Mouse (Mus musculus): ENCODE data around the gene D930007J09Rik. TPM values are rescaled to one million over a fixed set of nuclear protein-coding genes. Genes with fewer than 3 reads are reported as not detected.

D930007J09Rik gene
- polyA plus RNA-seq, 1 experiment from 2014 or later: not detected

DNA sequence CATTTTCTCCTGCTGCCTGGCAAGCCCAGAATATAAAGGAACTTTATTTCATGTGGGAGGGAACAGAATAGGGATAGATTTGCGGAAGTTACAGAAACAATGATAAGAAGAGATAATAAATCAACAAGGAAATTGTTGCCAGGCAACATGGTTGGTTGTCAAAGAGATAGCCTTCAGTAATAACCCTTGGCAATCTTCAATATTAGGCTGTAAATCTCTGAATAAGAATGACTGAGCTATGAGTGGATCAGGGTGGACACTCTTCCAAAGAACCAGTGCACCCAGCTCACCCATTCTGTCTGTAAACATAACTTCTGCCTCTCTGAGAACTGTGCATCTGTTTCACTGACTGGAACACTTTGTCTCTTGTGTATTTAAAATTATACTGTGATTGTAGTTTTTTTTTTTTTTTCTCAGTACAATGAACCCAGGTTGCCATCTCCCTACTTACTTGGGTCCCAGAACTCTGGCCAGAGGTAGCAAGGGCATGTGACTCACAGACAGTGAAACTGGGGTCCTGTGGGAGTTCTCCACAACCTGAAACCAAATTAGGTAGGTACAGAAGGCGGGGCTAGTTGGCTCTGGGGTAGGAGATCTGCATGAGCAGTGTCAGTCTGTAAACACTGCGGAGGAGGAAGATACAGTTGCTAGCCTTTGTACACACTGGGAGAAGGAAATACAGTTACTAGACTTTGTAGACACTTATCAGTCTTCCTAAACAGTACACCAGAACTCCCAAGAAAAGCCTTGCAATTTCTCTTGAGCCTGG is 29.0 kb upstream of the D930007J09Rik start:
- Histone ChIP-seq H3K36me3 (ENCODE audit: poor library complexity, severe bottlenecking) (no peaks in the 10 kb centered on the region), H3K4me3 (no peak overlapping the region), H3K9ac (no peak overlapping the region), H3K4me1 (no peaks in the 10 kb centered on the region), H3K27ac (no peak overlapping the region), H3K27me3 (no peaks in the 10 kb centered on the region), H3K4me2 (no peak overlapping the region), H3K9me3 (replicated peaks) (no peaks in the 10 kb centered on the region)
- 88% methylated on average over 3 of the region's 3 CpGs for WGBS
- no peak for ATAC-seq

- WGBS: 94% methylated on average over 4 of the region's 4 CpGs
- H3K4me1 ChIP-seq: no peaks in the 10 kb centered on the region
- no peak overlapping the region for H3K27ac ChIP-seq
- no peak overlapping the region for H3K4me3 ChIP-seq
- no peaks in the 10 kb centered on the region for H3K9me3 ChIP-seq (replicated peaks)
- H3K4me2 ChIP-seq: no peak overlapping the region
- ATAC-seq: no peak
- H3K27me3 ChIP-seq: no peaks in the 10 kb centered on the region
- H3K36me3 ChIP-seq (ENCODE audit: poor library complexity, severe bottlenecking): no peaks in the 10 kb centered on the region
- H3K9ac ChIP-seq: no peak overlapping the region
These were observed 26.2 kb upstream of the D930007J09Rik start for GRCm38 (mm10) chr13:32828886-32829285.

DNA sequence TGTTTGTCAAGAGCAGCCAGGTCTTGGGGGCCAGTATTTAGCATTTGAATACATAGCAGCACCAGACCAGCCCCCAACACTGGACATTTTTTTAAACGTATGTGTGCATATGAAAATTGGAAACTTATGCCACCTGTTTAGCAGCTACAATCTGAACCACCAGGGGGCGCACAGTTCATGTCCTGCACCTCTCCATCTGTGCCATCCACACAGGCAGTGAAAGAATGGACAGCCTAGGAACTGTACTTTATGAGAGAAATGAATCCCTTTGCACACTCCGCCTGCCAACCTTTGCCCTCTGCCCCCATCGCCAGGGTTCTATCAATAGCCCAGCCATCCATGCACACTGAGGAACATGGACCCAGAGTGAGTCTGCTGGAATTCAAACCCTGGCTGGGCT is 25.3 kb upstream of the D930007J09Rik start:
- H3K4me2 ChIP-seq: no peak overlapping the region
- no peaks in the 10 kb centered on the region for H3K9me3 ChIP-seq (replicated peaks)
- no peak overlapping the region for H3K4me3 ChIP-seq
- H3K4me1 ChIP-seq: no peaks in the 10 kb centered on the region
- 0 out of 2 replicates have a peak, but pooled peaks have one; percentile 57 for ATAC-seq
- 52% methylated on average over 4 of the region's 4 CpGs for WGBS
- peaks cover 3% of the 10 kb centered on the region; the same call in 1 of the 2 replicates for H3K36me3 ChIP-seq (ENCODE audit: poor library complexity, severe bottlenecking)
- H3K27me3 ChIP-seq: no peaks in the 10 kb centered on the region
- H3K27ac ChIP-seq: no peak overlapping the region
- no peak overlapping the region for H3K9ac ChIP-seq

DNA sequence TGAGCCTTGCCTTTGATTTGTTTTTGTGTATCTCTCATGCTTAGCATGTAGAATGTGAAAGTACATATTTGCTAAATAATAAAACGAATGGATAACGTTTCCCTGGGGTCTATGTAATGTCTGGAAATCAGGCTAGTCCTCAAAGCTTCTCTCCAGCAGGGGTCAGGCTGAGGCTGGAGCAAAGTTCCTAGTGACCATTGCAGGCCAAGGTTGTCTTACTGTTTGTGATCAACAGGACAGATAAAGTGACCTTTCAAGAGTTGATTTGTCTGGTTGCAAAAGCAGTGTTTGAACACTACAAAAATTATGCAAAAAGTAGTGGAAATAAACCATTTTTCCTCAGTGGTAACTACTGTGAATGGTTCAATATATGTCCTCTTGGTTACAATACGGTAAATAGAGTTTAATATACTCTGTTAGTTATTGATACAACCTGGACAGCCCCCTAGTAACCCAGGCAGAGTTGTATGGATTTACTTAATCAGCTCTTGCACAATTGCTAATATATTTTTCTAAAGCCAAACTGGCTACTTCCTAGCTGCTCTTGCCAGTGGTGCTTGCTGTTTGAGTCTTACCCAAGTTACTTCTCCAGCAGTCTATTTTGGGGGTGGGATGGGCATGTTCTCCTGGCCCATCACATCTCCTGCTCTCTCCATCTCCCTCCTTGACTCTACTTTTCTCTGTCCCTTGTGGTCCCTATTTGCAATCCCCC is 24.6 kb upstream of the D930007J09Rik start:
- Histone ChIP-seq H3K27me3 (no peaks in the 10 kb centered on the region), H3K4me3 (no peak overlapping the region), H3K36me3 (ENCODE audit: poor library complexity, severe bottlenecking) (peaks cover 8% of the 10 kb centered on the region; the same call in 1 of the 2 replicates), H3K27ac (no peak overlapping the region), H3K4me2 (no peak overlapping the region), H3K9ac (no peak overlapping the region), H3K4me1 (no peaks in the 10 kb centered on the region), H3K9me3 (replicated peaks) (no peaks in the 10 kb centered on the region)
- 83% methylated on average over 3 of the region's 3 CpGs for WGBS
- ATAC-seq: no peak

DNA sequence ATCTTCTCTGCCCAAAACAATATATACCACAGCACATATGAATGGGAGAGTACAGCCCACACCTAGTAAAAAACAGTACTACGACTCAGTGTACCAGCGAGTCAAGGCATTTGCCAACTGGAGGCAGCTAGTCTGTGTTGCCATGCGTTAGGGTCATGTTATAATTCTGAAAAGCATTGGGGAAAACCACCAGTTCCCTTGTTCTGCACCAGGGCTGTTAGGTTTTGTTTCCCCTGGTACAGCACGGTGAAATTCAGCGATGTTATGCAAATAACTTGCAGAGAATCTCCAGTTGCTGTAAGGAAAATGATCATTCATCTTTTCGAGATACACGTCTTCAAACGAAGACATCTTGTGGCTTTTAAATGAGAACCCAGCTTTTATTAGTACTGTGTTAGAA is 22.9 kb upstream of the D930007J09Rik start:
- no peaks in the 10 kb centered on the region for H3K9me3 ChIP-seq (replicated peaks)
- H3K4me2 ChIP-seq: no peak overlapping the region
- H3K4me1 ChIP-seq: no peaks in the 10 kb centered on the region
- no peak overlapping the region for H3K27ac ChIP-seq
- no peak for ATAC-seq
- H3K27me3 ChIP-seq: no peaks in the 10 kb centered on the region
- WGBS: 91% methylated on average over 8 of the region's 8 CpGs
- H3K36me3 ChIP-seq (ENCODE audit: poor library complexity, severe bottlenecking): peaks cover 24% of the 10 kb centered on the region
- H3K4me3 ChIP-seq: no peak overlapping the region
- H3K9ac ChIP-seq: no peak overlapping the region

DNA sequence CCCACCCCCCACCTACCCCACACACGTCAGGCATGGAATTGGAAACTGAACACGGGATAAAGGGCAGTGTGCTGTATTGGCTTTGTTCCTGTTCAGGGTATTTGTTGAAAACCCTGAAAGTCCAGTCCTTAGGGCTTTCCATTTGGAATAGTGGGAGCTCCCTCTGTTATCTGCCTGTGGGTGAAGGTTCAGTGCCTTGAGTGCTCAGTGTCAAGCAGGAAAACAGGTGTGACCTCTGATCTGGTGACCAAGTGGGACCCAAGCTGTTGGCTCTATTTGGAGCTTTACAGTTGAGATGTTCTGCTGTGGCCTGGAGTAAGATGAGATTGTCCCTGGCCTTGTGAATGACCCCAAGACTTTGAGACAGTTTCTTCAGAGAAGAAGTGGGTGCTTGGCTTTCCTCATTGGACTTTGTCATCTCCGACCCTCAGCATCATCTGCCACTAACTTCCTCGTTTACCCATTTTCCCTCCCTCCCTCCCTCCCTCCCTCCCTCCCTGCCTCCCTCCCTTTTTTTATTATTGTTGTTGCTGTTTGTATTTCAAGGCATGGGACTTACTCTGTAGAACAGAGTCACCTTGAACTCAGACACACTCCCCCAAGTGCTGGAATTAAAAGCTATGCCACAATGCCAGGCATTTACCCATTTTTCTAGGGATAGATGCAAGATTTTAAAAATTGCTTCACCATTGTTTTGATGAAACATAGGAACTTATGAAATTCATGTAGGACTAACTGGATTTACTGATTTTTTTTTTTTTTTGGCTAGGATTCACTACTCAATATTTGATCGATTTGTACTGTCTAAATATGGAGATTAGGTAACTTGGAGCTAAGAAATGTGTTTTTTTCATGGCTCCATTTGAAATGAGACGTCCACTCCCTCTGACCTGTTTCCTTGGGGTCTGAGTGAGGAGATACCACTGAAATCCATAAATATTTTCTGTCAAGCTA is 22.0 kb upstream of the D930007J09Rik start:
- H3K9ac ChIP-seq: no peak overlapping the region
- no peaks in the 10 kb centered on the region for H3K4me1 ChIP-seq
- H3K27me3 ChIP-seq: no peaks in the 10 kb centered on the region
- ATAC-seq: no peak
- no peak overlapping the region for H3K4me3 ChIP-seq
- peaks cover 33% of the 10 kb centered on the region for H3K36me3 ChIP-seq (ENCODE audit: poor library complexity, severe bottlenecking)
- no peak overlapping the region for H3K4me2 ChIP-seq
- no peaks in the 10 kb centered on the region for H3K9me3 ChIP-seq (replicated peaks)
- no peak overlapping the region for H3K27ac ChIP-seq
- WGBS: 74% methylated on average over 6 of the region's 6 CpGs

DNA sequence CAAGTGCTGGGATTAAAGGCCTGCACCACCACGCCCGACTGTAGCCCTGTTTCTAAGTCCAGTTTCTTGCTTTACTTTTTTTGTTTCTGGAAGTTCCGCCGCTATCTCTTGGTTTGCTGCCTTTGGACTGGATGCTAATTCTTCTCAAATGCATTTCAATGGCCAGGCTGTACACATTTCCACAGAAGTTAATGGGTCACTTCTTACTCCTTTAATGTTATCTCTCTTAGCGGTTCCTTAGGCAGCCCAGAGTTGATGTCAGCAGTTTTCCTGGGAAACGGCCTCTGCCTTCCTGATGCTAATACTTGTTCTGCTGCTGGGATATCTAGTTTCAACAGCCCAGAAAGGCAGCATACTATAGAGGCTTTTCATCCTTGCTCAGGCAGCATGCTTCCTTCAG is 20.5 kb upstream of the D930007J09Rik start:
- H3K4me3 ChIP-seq: no peak overlapping the region
- no peak overlapping the region for H3K9ac ChIP-seq
- H3K4me1 ChIP-seq: no peaks in the 10 kb centered on the region
- no peak overlapping the region for H3K27ac ChIP-seq
- H3K9me3 ChIP-seq (replicated peaks): no peaks in the 10 kb centered on the region
- 88% methylated on average over 6 of the region's 6 CpGs for WGBS
- no peak for ATAC-seq
- no peak overlapping the region for H3K4me2 ChIP-seq
- peaks cover 48% of the 10 kb centered on the region for H3K36me3 ChIP-seq (ENCODE audit: poor library complexity, severe bottlenecking)
- H3K27me3 ChIP-seq: no peaks in the 10 kb centered on the region

GRCm38 (mm10) chr13:32821671-32822070 is 19.0 kb upstream of the D930007J09Rik start:
- ATAC-seq: no peak
- Histone ChIP-seq H3K9me3 (replicated peaks) (no peaks in the 10 kb centered on the region), H3K27ac (no peak overlapping the region), H3K4me2 (no peak overlapping the region), H3K27me3 (no peaks in the 10 kb centered on the region), H3K36me3 (ENCODE audit: poor library complexity, severe bottlenecking) (peaks cover 59% of the 10 kb centered on the region), H3K9ac (no peak overlapping the region), H3K4me3 (no peak overlapping the region), H3K4me1 (no peaks in the 10 kb centered on the region)
- 96% methylated on average over 4 of the region's 4 CpGs for WGBS

DNA sequence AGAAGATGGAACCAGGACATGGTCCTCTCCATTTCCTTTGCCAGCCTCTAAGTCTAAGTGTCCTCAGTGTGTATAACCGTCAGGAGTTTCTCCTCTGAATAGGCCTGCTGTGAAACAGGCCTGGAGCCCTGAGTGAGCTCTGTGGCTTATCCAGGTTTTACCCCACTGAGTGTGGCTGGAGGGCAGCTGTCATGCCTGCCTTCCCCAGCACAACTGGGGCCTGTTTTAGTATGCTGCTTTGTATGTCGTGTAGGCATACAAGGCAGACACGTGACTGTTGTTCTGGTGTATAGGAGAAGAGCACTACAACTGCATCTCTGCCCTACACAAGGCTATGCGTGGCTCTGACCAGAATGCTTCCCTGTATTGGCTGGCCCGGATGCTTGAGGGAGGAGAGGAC is 17.3 kb upstream of the D930007J09Rik start:
- Histone ChIP-seq H3K9me3 (replicated peaks) (no peaks in the 10 kb centered on the region), H3K9ac (no peak overlapping the region), H3K4me3 (no peak overlapping the region), H3K27ac (no peak overlapping the region), H3K4me2 (no peak overlapping the region), H3K4me1 (no peaks in the 10 kb centered on the region), H3K27me3 (no peaks in the 10 kb centered on the region), H3K36me3 (ENCODE audit: poor library complexity, severe bottlenecking) (peaks cover 65% of the 10 kb centered on the region)
- 87% methylated on average over 5 of the region's 5 CpGs for WGBS
- no peak for ATAC-seq

DNA sequence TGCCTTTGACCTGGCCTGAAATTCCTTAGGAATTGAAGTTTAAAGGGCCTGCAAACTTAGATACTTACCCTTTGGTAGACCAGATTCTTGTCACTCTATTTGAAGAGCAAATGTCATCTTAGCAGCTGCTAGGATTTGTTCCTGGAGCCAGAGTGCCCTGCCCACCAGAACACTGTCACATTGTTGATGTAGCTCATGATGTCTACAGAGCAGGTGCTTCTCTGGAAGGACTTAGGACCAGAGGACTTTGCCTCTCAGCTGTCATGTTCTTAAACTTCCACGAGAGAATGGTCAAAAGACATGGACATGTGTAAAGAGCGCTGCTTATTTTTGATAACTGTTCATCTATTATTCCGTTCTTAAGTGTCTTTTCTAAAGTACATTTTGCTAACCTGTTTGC is 16.6 kb upstream of the D930007J09Rik start:
- no peak overlapping the region for H3K4me2 ChIP-seq
- H3K4me1 ChIP-seq: no peaks in the 10 kb centered on the region
- H3K27ac ChIP-seq: no peak overlapping the region
- H3K9me3 ChIP-seq (replicated peaks): no peaks in the 10 kb centered on the region
- H3K36me3 ChIP-seq (ENCODE audit: poor library complexity, severe bottlenecking): peaks cover 70% of the 10 kb centered on the region
- no peak overlapping the region for H3K9ac ChIP-seq
- no peak overlapping the region for H3K4me3 ChIP-seq
- no peak for ATAC-seq
- WGBS: 89% methylated on average over 3 of the region's 3 CpGs
- no peaks in the 10 kb centered on the region for H3K27me3 ChIP-seq

DNA sequence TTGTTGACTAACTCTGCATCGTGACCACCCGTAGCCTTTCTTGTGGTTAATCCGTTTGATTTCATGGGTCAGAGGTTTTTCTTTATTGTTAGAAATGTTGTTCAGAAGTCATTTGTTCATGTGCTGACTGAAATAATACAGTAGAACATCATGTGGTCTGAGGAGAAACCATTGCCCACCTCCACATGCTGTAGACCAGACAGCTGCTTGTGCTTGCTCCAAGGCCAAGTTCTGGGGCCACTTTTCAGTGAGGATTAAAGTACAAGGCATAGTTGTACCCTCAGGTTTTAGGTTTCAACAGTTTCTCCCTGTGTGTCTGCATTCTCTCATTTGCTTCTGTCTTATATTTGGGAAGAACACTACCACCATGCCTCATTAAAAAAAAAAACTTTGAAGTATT is 5.0 kb upstream of the D930007J09Rik start:
- Histone ChIP-seq H3K4me3 (no peak overlapping the region), H3K4me1 (peaks cover 28% of the 10 kb centered on the region), H3K9ac (no peak overlapping the region), H3K9me3 (replicated peaks) (no peaks in the 10 kb centered on the region), H3K4me2 (no peak overlapping the region), H3K27ac (no peak overlapping the region), H3K27me3 (no peaks in the 10 kb centered on the region), H3K36me3 (ENCODE audit: poor library complexity, severe bottlenecking) (peaks cover 48% of the 10 kb centered on the region)
- WGBS: 52% methylated on average over 3 of the region's 3 CpGs
- no peak for ATAC-seq

DNA sequence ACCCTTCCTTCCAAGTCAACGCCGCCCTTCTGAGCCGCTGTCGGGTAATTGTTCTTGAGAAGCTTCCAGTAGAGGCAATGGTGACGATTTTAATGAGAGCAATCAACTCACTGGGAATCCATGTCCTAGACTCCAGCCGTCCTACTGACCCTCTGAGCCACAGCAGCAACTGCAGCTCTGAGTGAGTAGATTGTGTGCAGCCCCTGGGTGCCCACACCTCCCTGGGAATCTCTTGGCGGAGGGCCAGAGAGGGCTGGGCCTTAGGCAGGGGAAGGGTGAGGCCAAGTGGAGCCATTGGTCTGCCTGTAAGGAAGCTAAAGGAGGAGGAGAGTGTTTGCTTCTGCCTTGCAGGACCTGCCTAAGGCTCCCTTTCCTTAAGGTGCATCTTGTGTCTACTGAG is 4.2 kb upstream of the D930007J09Rik start:
- ATAC-seq: no peak
- Histone ChIP-seq H3K27me3 (no peaks in the 10 kb centered on the region), H3K9me3 (replicated peaks) (no peaks in the 10 kb centered on the region), H3K9ac (no peak overlapping the region), H3K36me3 (ENCODE audit: poor library complexity, severe bottlenecking) (peaks cover 47% of the 10 kb centered on the region), H3K27ac (no peak overlapping the region), H3K4me3 (no peak overlapping the region), H3K4me1 (peaks cover 28% of the 10 kb centered on the region), H3K4me2 (no peak overlapping the region)
- WGBS: 79% methylated on average over 7 of the region's 7 CpGs
